Mouse (Mus musculus) hindbrain, embryonic 13.5 days (tissue): ENCODE measurements around the gene Plekha8. TPM values are rescaled to one million over a fixed set of nuclear protein-coding genes. Genes with fewer than 3 reads are reported as not detected.
A peak's percentile ranks its signal among the peaks of the same experiment; 100 is the strongest.

ENCODE experiments used
- ATAC-seq: fragments of 200-750 bp; cut with Nextera tagmentation; 2 replicates; pipeline ENCODE4 v1.8.0; 2017; ENCODE audit warnings: moderate TSS enrichment; ENCODE audit not compliant: low FRiP score
- H3K27ac ChIP-seq: fragments of 300-500 bp; sonication (generic); 2 replicates; pipeline ENCODE4 v1.5.1; 2015; ENCODE audit warnings: inconsistent platforms, mild to moderate bottlenecking, moderate library complexity
- H3K27me3 ChIP-seq: fragments of 300-500 bp; sonication (generic); 2 replicates; pipeline ENCODE4 v1.6.1; 2015; ENCODE audit warnings: mild to moderate bottlenecking, inconsistent platforms
- H3K36me3 ChIP-seq: fragments of 300-500 bp; sonication (generic); 2 replicates; pipeline ENCODE4 v1.6.1; 2015; ENCODE audit warnings: mild to moderate bottlenecking, inconsistent platforms
- H3K4me1 ChIP-seq: fragments of 300-500 bp; sonication (generic); replicated peaks from 2 replicates; pipeline ENCODE4 v1.6.1; 2015; ENCODE audit warnings: inconsistent platforms
- H3K4me2 ChIP-seq: fragments of 300-500 bp; sonication (generic); 2 replicates; pipeline ENCODE4 v1.6.1; 2015; ENCODE audit warnings: inconsistent platforms, mild to moderate bottlenecking, moderate library complexity
- H3K4me3 ChIP-seq: fragments of 300-500 bp; sonication (generic); 2 replicates; pipeline ENCODE4 v1.5.1; 2015; ENCODE audit warnings: mild to moderate bottlenecking, inconsistent platforms
- H3K9ac ChIP-seq: fragments of 300-500 bp; sonication (generic); 2 replicates; pipeline ENCODE4 v1.6.1; 2015; ENCODE audit warnings: mild to moderate bottlenecking, inconsistent platforms
- H3K9me3 ChIP-seq: fragments of 300-500 bp; sonication (generic); 2 replicates; pipeline ENCODE4 v1.6.1; 2016; ENCODE audit warnings: inconsistent platforms
- WGBS: fragments of 180-500 bp; shearing (Covaris S2); methylation state at CpG from one replicate; pipeline ENCODE4 v1.1.7; 2015; 5-methylcytosine and 5-hydroxymethylcytosine counted together
- polyA plus RNA-seq: library from polyadenylated mRNA; unstranded; fragments of >200 nt; fragmentation: Nextera tagmentation; extraction: Ambion mirVana; gene quantifications from 2 replicates; pipeline ENCODE4 v1.2.1, GENCODE M21; 2015

Gene Plekha8
- polyA plus RNA-seq, 1 experiment from 2014 or later = 8.8 TPM

DNA sequence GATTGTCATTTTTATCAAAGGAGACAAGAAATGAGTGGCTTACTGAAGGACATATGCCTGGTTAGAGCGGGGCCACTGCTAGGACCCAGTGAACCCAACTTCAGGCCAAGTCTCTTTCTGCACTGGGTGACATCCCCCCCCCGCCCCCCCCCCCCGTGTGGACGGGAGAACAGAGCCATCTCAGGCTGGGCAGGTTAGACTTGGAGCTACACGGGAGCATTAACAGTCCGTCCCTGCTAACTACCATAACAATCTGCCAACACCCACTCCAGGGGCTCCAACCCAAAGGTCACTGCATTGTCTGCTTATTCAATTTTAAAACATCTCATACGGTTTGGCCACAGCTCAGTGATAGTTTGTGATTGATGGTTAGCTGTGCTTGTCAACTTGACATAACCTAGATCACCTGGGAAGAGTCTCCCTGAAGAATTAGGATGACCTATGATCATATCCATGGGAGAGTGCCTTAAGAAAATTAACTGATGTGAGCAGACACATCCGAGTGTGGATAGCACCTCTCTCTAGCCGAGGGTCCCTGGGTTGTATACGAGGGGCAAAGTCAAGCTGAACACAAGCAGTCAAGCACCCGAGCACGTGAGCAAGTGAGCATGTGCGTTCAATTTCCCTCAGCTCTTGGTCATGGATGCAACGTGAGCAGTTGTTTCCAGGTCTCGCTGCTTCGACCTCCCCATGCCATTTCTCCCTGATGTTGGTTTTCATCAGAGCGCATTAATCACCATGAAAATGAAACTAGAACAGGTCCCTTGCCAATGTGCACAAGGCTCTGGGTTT is 32.7 kb upstream of the Plekha8 start:
- Histone ChIP-seq H3K27me3 (no peaks in the 10 kb centered on the region), H3K27ac (no peak overlapping the region), H3K4me3 (no peak overlapping the region), H3K9me3 (no peaks in the 10 kb centered on the region), H3K9ac (no peak overlapping the region), H3K4me2 (peak overlapping the region; percentile 21; the same call in 1 of the 2 replicates), H3K4me1 (peaks cover 65% of the 10 kb centered on the region), H3K36me3 (no peaks in the 10 kb centered on the region)
- WGBS = 63% methylated on average over 17 of the region's 17 CpGs
- no peak for ATAC-seq

DNA sequence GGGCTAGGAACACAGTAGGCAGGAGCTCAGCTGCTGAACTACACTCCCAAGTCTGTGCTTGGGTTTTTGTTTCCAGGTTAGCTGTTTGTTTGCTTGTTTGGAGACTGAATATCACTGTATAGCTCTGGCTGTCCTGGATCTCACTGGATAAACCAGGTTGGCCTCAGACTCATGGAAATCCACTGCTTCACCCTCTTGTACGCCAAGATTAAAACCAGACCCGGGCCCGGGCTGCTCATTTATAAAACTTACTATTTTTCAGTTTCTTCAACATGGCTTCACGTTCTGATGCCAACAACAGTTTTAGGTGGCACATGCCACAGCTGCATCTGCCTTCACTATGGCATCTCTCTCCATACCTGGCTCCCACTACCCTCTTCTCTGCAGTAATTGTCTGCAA is 31.4 kb upstream of the Plekha8 start:
- Histone ChIP-seq H3K36me3 (no peaks in the 10 kb centered on the region), H3K4me2 (peak overlapping the region; percentile 77), H3K9ac (0 out of 2 replicates have a peak overlapping the region, but pooled peaks have one; percentile 88), H3K27me3 (no peaks in the 10 kb centered on the region), H3K27ac (peak overlapping the region; percentile 35; the same call in 1 of the 2 replicates), H3K9me3 (no peaks in the 10 kb centered on the region), H3K4me3 (peak overlapping the region; percentile 61), H3K4me1 (peaks cover 72% of the 10 kb centered on the region)
- WGBS = 91% methylated on average over 4 of the region's 4 CpGs
- no peak for ATAC-seq

DNA sequence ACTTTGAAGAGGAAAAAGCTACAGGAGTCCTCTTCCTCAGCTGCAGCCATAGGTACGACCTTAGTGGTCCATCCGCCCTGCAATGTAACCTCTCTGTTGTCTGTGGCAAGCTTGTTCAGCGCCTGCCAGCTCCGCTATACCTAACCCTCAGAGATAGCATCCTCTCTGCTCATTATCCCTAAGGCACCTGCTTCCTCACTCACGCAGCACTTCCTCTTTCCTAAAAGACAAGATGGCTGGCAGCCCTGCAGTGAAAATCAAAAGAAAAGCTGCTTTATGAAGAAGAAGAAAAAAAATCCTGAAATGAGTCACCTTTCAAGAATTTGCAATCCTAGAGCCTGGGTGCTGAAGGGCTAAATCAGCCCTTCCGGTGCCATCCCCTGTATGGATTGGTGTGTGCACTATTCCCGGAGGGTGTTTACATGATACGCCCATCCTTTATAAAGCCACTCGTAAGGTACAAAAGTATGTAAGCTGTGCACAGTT is 30.4 kb upstream of the Plekha8 start:
- H3K9ac ChIP-seq = peak overlapping the region; percentile 88
- H3K27ac ChIP-seq = peak overlapping the region; percentile 96
- H3K36me3 ChIP-seq = no peaks in the 10 kb centered on the region
- peaks cover 76% of the 10 kb centered on the region for H3K4me1 ChIP-seq
- 54% methylated on average over 9 of the region's 9 CpGs for WGBS
- peak overlapping the region; percentile 77 for H3K4me2 ChIP-seq
- ATAC-seq = no peak
- H3K27me3 ChIP-seq = no peaks in the 10 kb centered on the region
- peak overlapping the region; percentile 61 for H3K4me3 ChIP-seq
- H3K9me3 ChIP-seq = no peaks in the 10 kb centered on the region

DNA sequence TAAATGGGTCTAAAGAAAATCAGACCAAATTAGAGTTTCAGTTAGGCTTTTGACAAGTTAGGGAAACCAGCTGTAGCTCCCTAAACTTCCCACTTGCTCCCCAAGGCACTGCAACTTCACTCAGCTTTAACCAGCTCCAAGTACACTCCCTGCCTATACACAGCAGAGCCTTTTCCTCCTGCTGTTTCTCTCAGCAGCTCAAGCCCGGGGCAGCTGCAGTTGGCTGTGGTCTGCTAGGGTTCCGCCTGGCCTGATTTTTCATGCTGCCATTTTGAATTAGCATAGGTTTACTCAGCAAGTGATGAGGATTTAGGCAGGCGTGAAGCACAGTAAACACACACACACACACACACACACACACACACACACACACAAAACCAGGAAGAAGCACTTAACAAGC is 29.9 kb upstream of the Plekha8 start:
- peak overlapping the region; percentile 61 for H3K4me3 ChIP-seq
- H3K27me3 ChIP-seq = no peaks in the 10 kb centered on the region
- H3K27ac ChIP-seq = peak overlapping the region; percentile 96
- H3K4me1 ChIP-seq = peaks cover 75% of the 10 kb centered on the region
- no peaks in the 10 kb centered on the region for H3K36me3 ChIP-seq
- ATAC-seq = peak; percentile 43; the same call in 1 of the 2 replicates
- WGBS = 5% methylated on average over 3 of the region's 3 CpGs
- H3K9me3 ChIP-seq = no peaks in the 10 kb centered on the region
- H3K9ac ChIP-seq = peak overlapping the region; percentile 88
- H3K4me2 ChIP-seq = peak overlapping the region; percentile 77

DNA sequence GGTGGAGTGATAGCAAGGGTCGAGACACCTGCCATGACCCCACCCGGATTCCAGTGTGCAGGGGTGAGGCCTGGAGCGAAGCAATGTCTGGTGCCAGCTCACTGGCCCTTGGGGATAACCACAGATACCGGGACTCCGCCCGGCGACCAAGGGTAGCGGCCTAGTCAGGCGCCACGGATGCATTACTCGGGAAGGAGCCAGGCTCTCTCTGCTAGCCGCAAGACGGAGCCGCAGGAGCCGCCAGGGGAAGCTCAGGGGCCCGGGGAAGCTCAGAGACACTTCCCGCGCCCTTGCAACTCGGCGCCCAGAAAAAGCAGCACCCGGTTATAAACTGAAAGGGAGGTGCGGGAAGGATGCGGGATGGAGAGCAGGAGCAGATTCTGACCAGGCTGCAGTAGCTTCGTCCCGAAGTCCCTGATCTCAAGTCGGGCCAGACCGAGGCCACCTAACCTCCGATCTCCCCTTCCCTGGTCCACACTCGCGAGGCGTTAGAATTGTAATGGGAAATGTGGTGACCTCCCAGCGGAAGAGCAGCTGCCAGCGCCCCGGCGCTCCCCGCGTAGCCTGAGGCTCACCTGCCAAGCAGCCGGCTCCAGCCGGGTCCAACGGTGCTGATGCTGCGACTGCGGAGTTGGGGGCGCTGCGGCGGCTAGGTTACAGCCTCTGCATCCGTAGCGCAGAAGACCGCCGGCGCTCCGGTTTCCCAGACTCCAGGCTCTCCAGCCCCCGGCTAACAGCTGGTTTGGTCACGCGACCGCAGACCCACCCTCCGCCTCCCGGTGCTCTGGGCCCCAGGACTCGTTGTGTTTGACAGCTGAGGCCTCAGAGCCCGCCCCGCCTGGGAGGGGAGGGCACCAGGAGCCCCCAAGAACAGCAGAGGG is 29.0 kb upstream of the Plekha8 start, which contains the start of gene Scrn1:
Scrn1 (minus strand) TSS at position 825 of the 881 bp plus-strand sequence.
- Histone ChIP-seq H3K4me3 (peak within 1 kb of the TSS; percentile 61), H3K36me3 (no peaks in the 10 kb centered on the region), H3K4me2 (peak within 1 kb of the TSS; percentile 77), H3K9me3 (no peaks in the 10 kb centered on the region), H3K9ac (peak within 1 kb of the TSS; percentile 88), H3K4me1 (peaks cover 80% of the 10 kb centered on the region), H3K27me3 (no peaks in the 10 kb centered on the region), H3K27ac (peak within 1 kb of the TSS; percentile 96)
- ATAC-seq = peak; percentile 83
- WGBS = under 1% methylated on average over 60 of the region's 60 CpGs

DNA sequence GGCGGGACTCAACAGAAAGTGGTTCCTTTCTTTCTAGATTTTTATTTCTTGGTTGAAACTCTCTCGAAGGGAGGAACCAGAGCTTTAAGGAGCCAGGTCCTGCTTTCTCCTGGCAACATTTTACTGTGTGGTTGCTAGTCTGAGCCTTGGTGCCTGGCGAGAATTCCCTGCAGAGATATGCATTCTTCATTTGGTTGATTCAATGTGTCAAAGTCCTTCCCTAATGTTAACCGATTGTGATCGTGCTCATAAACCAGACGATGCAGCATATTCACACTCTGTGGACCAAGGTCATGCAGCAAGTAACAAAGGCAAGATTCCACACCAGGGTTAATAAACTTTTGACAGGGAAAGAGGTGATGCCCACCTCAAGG is 28.4 kb upstream of the Plekha8 start:
- 5% methylated on average over 6 of the region's 6 CpGs for WGBS
- Histone ChIP-seq H3K4me1 (peaks cover 79% of the 10 kb centered on the region), H3K4me2 (peak overlapping the region; percentile 77)

DNA sequence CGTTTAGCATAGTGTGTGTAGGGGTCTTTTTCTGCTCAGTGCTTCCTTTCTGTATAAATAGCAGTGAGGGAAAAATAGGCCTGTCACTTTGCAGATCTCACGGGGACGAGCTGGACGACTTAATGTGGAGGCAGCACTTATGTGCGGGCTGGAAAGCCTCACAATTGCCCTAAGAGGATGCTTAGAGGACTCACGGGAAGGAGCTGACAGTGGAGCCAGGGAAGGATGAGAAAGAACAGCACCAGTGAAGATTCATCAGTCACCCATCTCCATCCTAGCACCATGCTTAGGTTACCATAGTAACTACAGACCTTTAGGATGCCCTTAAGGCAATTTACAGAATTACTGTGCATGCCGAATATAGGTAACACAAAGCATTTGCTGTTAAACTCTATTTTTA is 25.1 kb upstream of the Plekha8 start:
- Histone ChIP-seq H3K4me3 (no peak overlapping the region), H3K27ac (peak overlapping the region; percentile 78), H3K9me3 (no peaks in the 10 kb centered on the region), H3K9ac (0 out of 2 replicates have a peak overlapping the region, but pooled peaks have one; percentile 43), H3K4me2 (0 out of 2 replicates have a peak overlapping the region, but pooled peaks have one; percentile 10), H3K36me3 (no peaks in the 10 kb centered on the region), H3K27me3 (no peaks in the 10 kb centered on the region), H3K4me1 (peaks cover 63% of the 10 kb centered on the region)
- ATAC-seq = no peak
- 13% methylated on average over 7 of the region's 7 CpGs for WGBS

More for the DNA sequence above, 28.4 kb upstream of the Plekha8 start:
- ATAC-seq = no peak; the same call in none of the 2 replicates
- H3K27me3 ChIP-seq = no peaks in the 10 kb centered on the region
- peak overlapping the region; percentile 61 for H3K4me3 ChIP-seq
- peak overlapping the region; percentile 88 for H3K9ac ChIP-seq
- peak overlapping the region; percentile 96 for H3K27ac ChIP-seq
- H3K36me3 ChIP-seq = no peaks in the 10 kb centered on the region
- H3K9me3 ChIP-seq = no peaks in the 10 kb centered on the region

DNA sequence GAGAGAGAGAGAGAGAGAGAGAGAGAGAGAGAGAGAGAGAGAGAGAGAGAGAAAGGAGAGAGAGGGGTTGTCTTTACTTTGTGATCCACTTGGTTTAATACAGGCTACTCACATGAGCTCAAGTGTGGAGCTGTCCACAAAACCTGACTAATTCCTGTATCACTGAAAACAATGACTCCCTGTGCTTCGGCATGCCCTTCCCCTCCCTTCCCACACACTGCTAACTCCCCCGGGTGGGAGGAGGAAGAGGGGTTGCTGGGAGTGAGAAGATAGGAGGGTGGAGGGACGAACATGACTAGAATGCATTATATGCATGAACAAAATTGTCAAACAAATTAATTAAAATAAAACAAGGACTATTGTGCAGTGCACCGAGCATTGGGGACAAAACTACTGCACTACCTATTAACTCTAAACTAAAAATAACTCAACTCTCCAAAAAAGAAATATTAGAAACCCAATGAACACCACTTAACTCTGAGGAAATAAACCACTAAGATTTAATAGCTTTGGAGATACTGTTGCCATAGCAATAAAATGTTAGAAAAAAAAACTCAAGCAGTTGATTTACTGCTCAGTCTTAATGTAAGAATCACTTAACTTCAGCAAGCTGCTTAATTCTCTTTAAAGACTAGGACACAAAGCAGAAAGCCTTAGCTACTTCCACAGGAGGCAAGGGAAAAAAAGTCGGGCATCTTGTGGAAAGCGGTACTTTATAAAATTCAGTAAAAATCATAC is 21.5 kb upstream of the Plekha8 start:
- WGBS = 20% methylated on average over 6 of the region's 6 CpGs
- Histone ChIP-seq H3K4me3 (no peak overlapping the region), H3K4me1 (peaks cover 46% of the 10 kb centered on the region), H3K36me3 (no peaks in the 10 kb centered on the region), H3K9me3 (no peaks in the 10 kb centered on the region), H3K9ac (no peak overlapping the region), H3K27ac (peak overlapping the region; percentile 44; the same call in 1 of the 2 replicates), H3K27me3 (no peaks in the 10 kb centered on the region), H3K4me2 (no peak overlapping the region)
- peak; percentile 53; the same call in 1 of the 2 replicates for ATAC-seq

DNA sequence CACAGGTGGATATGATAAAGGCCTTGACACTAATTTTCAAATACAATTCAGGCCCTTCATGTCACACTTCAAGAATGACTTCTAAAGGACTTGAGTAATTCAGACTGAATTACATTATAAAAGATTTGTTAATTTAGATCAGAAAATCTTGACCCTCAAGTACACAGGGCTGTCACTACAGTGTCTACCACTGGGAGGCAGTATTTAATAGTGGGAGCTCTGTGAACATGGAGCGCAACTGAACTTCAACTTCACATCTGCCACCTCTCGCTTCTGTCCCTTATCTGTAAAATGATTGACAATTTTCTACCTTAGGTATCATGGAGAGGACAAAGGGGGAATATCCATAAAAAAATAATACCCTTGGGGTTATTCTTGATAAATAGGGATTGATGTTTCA is 8.7 kb upstream of the Plekha8 start:
- Histone ChIP-seq H3K4me1 (no peaks in the 10 kb centered on the region), H3K27me3 (0 out of 2 replicates have a peak, but pooled peaks cover 4% of the 10 kb centered on the region), H3K27ac (no peak overlapping the region), H3K9me3 (no peaks in the 10 kb centered on the region), H3K36me3 (no peaks in the 10 kb centered on the region; the same call in 1 of the 2 replicates), H3K4me2 (no peak overlapping the region), H3K9ac (no peak overlapping the region), H3K4me3 (no peak overlapping the region)
- 29% methylated on average over 2 of the region's 2 CpGs for WGBS
- no peak for ATAC-seq

DNA sequence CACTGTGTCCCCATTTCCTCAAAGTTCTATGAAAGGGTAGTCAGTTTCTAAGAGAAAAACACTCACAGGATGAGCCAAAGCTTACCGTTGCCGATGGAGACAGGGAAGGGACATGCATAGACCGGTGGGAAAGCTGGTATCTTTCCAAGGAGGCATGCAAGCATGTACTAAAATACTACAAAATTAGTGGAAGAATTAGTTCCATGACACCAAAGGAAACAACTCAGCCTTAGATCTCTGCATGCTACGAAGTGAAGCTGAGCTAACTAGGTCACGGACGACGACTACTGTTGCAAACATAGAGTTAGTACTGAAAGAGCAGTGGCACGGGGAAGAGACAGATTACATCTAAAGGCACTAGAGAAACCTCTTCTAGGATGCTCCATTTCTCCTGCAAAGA is 8.0 kb upstream of the Plekha8 start:
- Histone ChIP-seq H3K27me3 (0 out of 2 replicates have a peak, but pooled peaks cover 10% of the 10 kb centered on the region), H3K36me3 (no peaks in the 10 kb centered on the region; the same call in 1 of the 2 replicates), H3K9ac (no peak overlapping the region), H3K4me3 (no peak overlapping the region), H3K4me2 (no peak overlapping the region), H3K4me1 (peaks cover 3% of the 10 kb centered on the region; the same call in 1 of the 2 replicates), H3K27ac (no peak overlapping the region), H3K9me3 (no peaks in the 10 kb centered on the region)
- no peak for ATAC-seq
- 75% methylated on average over 8 of the region's 8 CpGs for WGBS

DNA sequence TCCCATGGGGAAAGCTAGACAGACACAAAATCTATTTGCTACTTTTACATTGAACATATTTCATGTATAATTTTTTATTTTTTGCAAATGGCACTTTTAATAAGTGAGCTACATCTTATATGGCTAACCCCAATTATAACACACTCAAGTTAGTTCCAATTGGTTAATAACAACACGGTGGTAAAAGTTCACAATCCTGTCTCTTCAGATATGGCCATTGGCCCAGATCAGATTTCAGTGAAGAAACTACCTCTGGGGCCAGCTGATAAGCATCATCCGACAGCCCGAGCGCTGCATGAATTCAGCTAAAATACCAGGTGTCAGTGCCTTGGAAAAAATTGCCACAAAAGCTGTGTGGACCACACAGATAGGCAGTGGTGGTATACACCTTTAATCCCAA is 7.2 kb upstream of the Plekha8 start:
- WGBS = 95% methylated on average over 4 of the region's 4 CpGs
- ATAC-seq = no peak
- Histone ChIP-seq H3K27me3 (0 out of 2 replicates have a peak, but pooled peaks cover 10% of the 10 kb centered on the region), H3K4me3 (no peak overlapping the region), H3K9me3 (no peaks in the 10 kb centered on the region), H3K4me2 (no peak overlapping the region), H3K27ac (no peak overlapping the region), H3K4me1 (peaks cover 8% of the 10 kb centered on the region), H3K36me3 (no peaks in the 10 kb centered on the region), H3K9ac (no peak overlapping the region)
